Mouse (Mus musculus) B cell, adult (primary cell): ENCODE results near the gene Herpud2. TPM values are rescaled to one million over a fixed set of nuclear protein-coding genes. Genes with fewer than 3 reads are reported as not detected.

Source experiments
- total RNA-seq: library from RNA; stranded (reverse); gene quantifications from 4 replicates; pipeline ENCODE4 v1.2.4, GENCODE M21; 2023; ENCODE audit not compliant: inconsistent age

The Herpud2 gene
- total RNA-seq: 66.1 to 70.2 TPM (median 69.0 TPM) in 4 replicates

GRCm38 (mm10) chr9:25151611-25152241 lies at the start of gene Herpud2:
Herpud2 (minus strand) TSS chr9:25151820.

GRCm38 (mm10) chr9:25089122-25089521 lies 62.5 kb downstream of the Herpud2 start, which contains the start of gene Gm10181:
Gm10181 (plus strand) TSS chr9:25089422.

Other genes starting within 250 kb of the Herpud2 start
- gene Gm10181, start 62.4 kb downstream of the Herpud2 start, total RNA-seq: not detected in 4 replicates
- gene Sept7, start 100.6 kb upstream of the Herpud2 start, total RNA-seq: 118 to 128 TPM (median 120 TPM) in 4 replicates